Comparison of ENCODE assay signal across 8 mouse cellular contexts in the genomic region with DNA sequence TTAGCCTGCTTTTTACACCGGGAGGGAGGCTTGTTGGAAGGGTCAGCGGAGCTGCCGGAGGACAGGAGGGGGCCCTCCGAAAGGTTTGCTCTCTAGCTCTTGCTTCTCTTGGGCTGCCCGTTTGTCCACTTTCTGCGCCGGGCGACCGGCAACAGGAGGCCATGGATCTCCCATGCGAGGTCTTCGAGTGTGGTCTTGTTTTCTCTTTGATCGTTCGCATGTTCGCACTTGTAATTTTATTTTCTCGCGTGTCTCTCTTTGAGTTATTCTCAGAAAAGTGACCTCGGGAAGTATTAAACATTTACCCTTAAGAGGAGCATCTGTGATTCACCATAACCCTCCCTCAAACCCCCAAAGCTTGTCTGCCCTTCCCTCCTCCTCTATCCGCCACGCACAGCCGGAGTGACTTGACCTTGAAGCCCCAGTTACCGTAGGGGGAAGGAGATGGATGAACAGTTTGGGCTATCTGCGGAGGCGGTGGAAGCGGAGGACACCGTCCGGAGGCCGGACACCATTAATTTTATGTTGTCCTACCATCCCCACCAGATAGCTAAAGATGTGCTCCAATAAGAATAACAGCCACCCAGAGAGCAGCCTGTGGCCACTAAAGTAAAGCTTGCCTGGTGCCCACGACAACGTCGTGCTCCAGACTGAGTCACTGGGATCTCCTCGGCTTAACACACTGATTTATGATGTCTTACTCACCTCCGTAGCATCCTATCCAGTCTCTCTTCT. TPM values are rescaled to one million over a fixed set of nuclear protein-coding genes. Genes with fewer than 3 reads are reported as not detected.
A peak's percentile ranks its signal among the peaks of the same experiment; 100 is the strongest.
DNase-seq lines count a peak whose midpoint lies in the region; ATAC-seq and TF ChIP-seq lines count a peak whose summit lies in the region.

No protein-coding gene starts in this region.

- H3K9me3 ChIP-seq in heart, embryonic 13.5 days = no peaks in the 10 kb centered on the region
- H3K9me3 ChIP-seq in lung, postnatal 0 days (ENCODE audit: low read length) = no peaks in the 10 kb centered on the region

- H3K9ac ChIP-seq in heart, embryonic 13.5 days = peak overlapping the region; percentile 82
- H3K9ac ChIP-seq in lung, postnatal 0 days (replicated peaks; ENCODE audit: low read depth) = peak overlapping the region; percentile 55

- H3K27me3 ChIP-seq in heart, embryonic 13.5 days (replicated peaks) = no peaks in the 10 kb centered on the region
- no peaks in the 10 kb centered on the region for H3K27me3 ChIP-seq in lung, postnatal 0 days (replicated peaks; ENCODE audit: insufficient read depth, low read length)

- no peaks in the 10 kb centered on the region for H3K36me3 ChIP-seq in heart, embryonic 13.5 days
- H3K36me3 ChIP-seq in lung, postnatal 0 days (ENCODE audit: insufficient read depth, low read length) = no peaks in the 10 kb centered on the region; the same call in 1 of the 2 replicates

- peak overlapping the region; percentile 92 for H3K4me3 ChIP-seq in heart, embryonic 13.5 days
- peak overlapping the region; percentile 87 for H3K4me3 ChIP-seq in lung, postnatal 0 days (ENCODE audit: low read depth, low read length)

- TF ChIP-seq EP300 in lung, postnatal 0 days (IDR thresholded peaks at IDR 0.05) = no peak

- TF ChIP-seq CTCF in lung, postnatal 0 days (IDR thresholded peaks at IDR 0.05) = no peak

- peak; percentile 81 for DNase-seq in 3T3-L1 (ENCODE audit: low read depth, low spot score)
- peak; percentile 36 for DNase-seq in R1 (ENCODE audit: low read depth, low spot score)
- DNase-seq in embryo, embryonic 11.5 days (ENCODE audit: low read depth, low spot score) = peak; percentile 7
- peak; percentile 27 for DNase-seq in kidney, postnatal 14 days
- DNase-seq in lung, postnatal 0 days (ENCODE audit: low spot score) = no peak
- peak; percentile 63 for DNase-seq in right cerebral cortex, postnatal 25 days
- DNase-seq in T-cell, adult 2 months (ENCODE audit: low spot score) = no peak

- H3K27ac ChIP-seq in heart, embryonic 13.5 days (replicated peaks) = peak overlapping the region; percentile 99
- H3K27ac ChIP-seq in lung, postnatal 0 days (ENCODE audit: low read length) = peak overlapping the region; percentile 94

- peak overlapping the region; percentile 95 for H3K4me2 ChIP-seq in heart, embryonic 13.5 days
- peak overlapping the region; percentile 76 for H3K4me2 ChIP-seq in lung, postnatal 0 days (replicated peaks; ENCODE audit: low read depth, low read length)

- under 1% methylated on average over 32 of the region's 32 CpGs for WGBS in heart, embryonic 13.5 days
- under 1% methylated on average over 32 of the region's 32 CpGs for WGBS in lung, postnatal 0 days

- no peak for ATAC-seq in heart, embryonic 13.5 days (ENCODE audit: extremely low read depth, insufficient number of reproducible peaks, low FRiP score, low TSS enrichment)
- ATAC-seq in lung, postnatal 0 days = no peak

- H3K4me1 ChIP-seq in heart, embryonic 13.5 days = peaks cover 30% of the 10 kb centered on the region
- H3K4me1 ChIP-seq in lung, postnatal 0 days (ENCODE audit: insufficient read depth, low read depth, low read length) = peaks cover 11% of the 10 kb centered on the region; the same call in 1 of the 2 replicates

RNA-seq across cellular contexts. Expression of a gene that starts 0.5 kb away (rescaled TPM):
- polyA plus RNA-seq in heart, embryonic 13.5 days (2015; fragmentation: Nextera tagmentation; extraction: Ambion mirVana) = 12.9 and 15.5 TPM in 2 replicates
- polyA plus RNA-seq in lung, postnatal 0 days (2015; fragmentation: Nextera tagmentation; extraction: Ambion mirVana) = 56.6 and 72.8 TPM in 2 replicates

Comparison
In these comparisons a context has a peak if more than half of its experiments do, and no peak if none do; other contexts are left out.
1. DNase-seq: peak in 3T3-L1 (single experiment), R1 (single experiment), embryo, embryonic 11.5 days (single experiment), kidney, postnatal 14 days (single experiment) and right cerebral cortex, postnatal 25 days (single experiment); none in lung, postnatal 0 days (single experiment) and T-cell, adult 2 months (single experiment).